Mouse (Mus musculus): ENCODE measurements around the gene Ube2h. TPM values are rescaled to one million over a fixed set of nuclear protein-coding genes. Genes with fewer than 3 reads are reported as not detected.

Ube2h gene
- polyA plus RNA-seq, 1 experiment = 38.3 TPM

DNA sequence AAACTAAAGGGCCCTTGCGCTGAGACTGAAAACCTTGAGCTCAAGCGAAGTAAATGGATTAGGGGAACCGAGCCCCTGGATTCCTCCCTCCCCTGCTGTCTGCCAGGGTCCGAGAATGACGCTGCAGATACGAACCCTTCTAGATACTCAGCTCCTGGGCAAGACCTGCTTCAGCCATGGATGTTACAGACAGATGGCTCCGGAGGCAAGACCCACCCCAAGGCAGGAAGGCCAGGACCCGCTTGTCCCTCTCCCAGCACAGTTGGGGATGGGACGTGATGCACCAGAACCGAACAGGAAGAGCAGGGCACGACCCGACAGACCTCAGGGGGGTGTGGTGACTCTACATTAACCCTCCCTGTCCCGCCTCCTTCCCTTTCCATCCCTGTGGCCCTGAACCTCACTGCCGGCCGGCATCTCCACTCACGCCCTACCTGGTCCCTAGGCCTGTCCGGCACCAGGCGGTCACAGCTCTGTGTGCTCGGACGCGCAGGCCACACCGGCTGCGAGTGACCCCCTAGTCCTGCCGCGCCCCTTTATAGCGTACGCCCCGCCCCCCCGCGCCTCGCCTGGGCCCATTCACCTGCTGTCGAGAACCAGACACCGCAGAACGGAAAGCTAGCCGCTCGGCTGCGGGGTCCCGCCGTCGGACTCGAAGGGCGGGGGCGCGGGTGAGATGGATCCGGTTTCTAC lies 129.0 kb downstream of the Ube2h start:
- peaks cover 4% of the 10 kb centered on the region; the same call in 1 of the 2 replicates for H3K4me1 ChIP-seq (ENCODE audit: control insufficient read depth, insufficient read depth, low read length)
- no peak overlapping the region for H3K4me3 ChIP-seq (ENCODE audit: insufficient read depth, low read depth, low read length)
- H3K36me3 ChIP-seq (ENCODE audit: control insufficient read depth, insufficient read depth, low read length) = no peaks in the 10 kb centered on the region
- no peak overlapping the region for H3K27ac ChIP-seq (ENCODE audit: insufficient read depth, low read depth, low read length)
- peaks cover 6% of the 10 kb centered on the region for H3K27me3 ChIP-seq (replicated peaks; ENCODE audit: control insufficient read depth, insufficient read depth, low read length)
- no peak for TF ChIP-seq POLR2A (IDR thresholded peaks at IDR 0.05; ENCODE audit: low read depth, low read length)
- no peak for TF ChIP-seq CTCF (conservative IDR thresholded peaks at IDR 0.05; ENCODE audit: insufficient read depth, insufficient read length, low read depth, low read length)
- peak; percentile 2 for DNase-seq
- WGBS = 2% methylated on average over 45 of the region's 45 CpGs

DNA sequence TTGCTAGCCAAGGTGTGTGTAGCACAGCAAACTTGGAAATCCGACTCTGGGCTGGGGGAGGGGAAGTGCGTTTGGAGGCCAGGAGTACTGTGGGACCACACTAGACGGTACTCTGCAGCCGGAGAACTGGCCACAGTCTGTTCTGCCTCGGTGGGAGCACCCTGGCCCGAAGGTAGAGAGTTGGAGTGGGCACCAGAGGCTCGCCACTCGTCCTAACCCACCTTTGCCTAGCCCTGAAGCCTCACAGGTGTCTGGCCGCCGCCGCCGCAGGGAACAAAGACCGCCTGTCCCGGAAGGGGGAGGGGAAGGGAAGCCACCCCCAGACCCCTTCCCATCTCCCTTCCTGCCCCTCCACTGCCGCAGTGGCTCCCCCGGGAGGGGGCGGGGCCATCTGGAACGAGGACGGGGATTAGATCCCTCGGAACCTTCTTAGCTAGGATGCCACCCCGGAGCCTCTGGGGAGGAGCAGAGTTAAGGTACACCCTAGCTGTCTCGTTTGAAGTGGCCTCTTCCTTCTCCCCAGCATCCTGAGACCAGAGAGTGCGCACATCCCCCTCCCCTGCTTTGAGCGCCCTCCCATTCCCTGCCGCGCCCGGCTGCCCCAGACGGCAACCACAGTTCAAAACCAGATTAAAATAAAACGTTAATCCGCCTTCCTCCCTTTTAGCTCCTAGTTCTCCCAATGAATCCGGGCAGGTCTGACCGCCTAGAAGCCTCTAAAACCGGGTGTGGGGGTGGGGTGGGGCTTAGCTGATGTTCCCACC lies 129.7 kb downstream of the Ube2h start:
- H3K4me3 ChIP-seq (ENCODE audit: insufficient read depth, low read depth, low read length) = peak overlapping the region; percentile 16; the same call in 1 of the 2 replicates
- no peak overlapping the region for H3K27ac ChIP-seq (ENCODE audit: insufficient read depth, low read depth, low read length)
- DNase-seq = peak; percentile 5
- H3K4me1 ChIP-seq (ENCODE audit: control insufficient read depth, insufficient read depth, low read length) = peaks cover 4% of the 10 kb centered on the region; the same call in 1 of the 2 replicates
- no peaks in the 10 kb centered on the region for H3K36me3 ChIP-seq (ENCODE audit: control insufficient read depth, insufficient read depth, low read length)
- WGBS = 2% methylated on average over 32 of the region's 33 CpGs
- H3K27me3 ChIP-seq (replicated peaks; ENCODE audit: control insufficient read depth, insufficient read depth, low read length) = peaks cover 6% of the 10 kb centered on the region
- no peak for TF ChIP-seq CTCF (conservative IDR thresholded peaks at IDR 0.05; ENCODE audit: insufficient read depth, insufficient read length, low read depth, low read length)
- no peak for TF ChIP-seq POLR2A (IDR thresholded peaks at IDR 0.05; ENCODE audit: low read depth, low read length)

DNA sequence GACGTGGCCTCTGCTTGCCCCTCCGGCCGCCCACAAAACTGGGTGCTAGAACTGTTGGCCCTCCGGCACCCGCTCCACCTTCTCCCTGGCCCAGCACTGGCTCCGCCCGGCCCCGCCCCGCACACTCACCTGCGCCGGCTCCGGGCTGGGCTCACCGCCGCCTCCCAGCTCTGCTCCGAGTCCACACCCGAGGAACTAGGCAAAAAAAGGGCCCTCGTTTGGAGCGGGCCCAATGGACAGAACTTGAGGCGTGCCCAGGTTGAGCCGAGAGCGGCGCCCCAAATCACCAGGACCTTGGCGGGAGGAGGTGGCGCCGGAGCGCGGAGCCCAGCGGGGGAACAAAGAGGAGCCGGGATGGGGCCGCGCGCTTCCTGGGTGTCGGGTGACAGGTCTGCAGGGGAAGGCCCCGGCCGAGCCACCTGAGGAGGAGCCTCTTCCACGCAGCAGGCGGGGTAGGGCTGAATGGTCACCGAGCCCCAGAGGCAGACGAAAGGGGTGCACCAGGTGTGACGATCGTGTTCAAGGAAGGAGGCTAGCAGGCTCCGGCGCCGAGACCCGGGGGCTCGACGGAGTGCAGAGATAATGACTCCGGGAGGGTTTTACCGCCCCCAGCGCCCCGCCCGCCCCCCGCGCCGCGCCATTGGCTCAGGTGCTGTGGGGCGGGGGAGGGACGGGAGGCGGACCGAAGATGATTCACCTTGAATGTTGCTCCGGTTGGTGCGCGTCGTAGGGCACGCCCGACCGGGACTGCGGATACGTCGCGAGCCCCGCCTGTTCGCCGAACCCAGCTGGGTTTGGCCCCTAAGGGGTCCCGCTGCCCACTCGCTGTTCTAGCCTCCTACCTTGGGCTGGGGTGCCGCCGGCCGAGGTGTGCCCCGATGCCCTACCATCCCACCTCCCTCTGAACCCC lies 130.5 kb downstream of the Ube2h start:
- peak; percentile 68 for DNase-seq
- peak overlapping the region; percentile 48 for H3K4me3 ChIP-seq (ENCODE audit: insufficient read depth, low read depth, low read length)
- peaks cover 4% of the 10 kb centered on the region; the same call in 1 of the 2 replicates for H3K4me1 ChIP-seq (ENCODE audit: control insufficient read depth, insufficient read depth, low read length)
- no peak for TF ChIP-seq CTCF (conservative IDR thresholded peaks at IDR 0.05; ENCODE audit: insufficient read depth, insufficient read length, low read depth, low read length)
- no peak for TF ChIP-seq POLR2A (IDR thresholded peaks at IDR 0.05; ENCODE audit: low read depth, low read length)
- H3K36me3 ChIP-seq (ENCODE audit: control insufficient read depth, insufficient read depth, low read length) = no peaks in the 10 kb centered on the region
- H3K27me3 ChIP-seq (replicated peaks; ENCODE audit: control insufficient read depth, insufficient read depth, low read length) = peaks cover 6% of the 10 kb centered on the region
- H3K27ac ChIP-seq (ENCODE audit: insufficient read depth, low read depth, low read length) = no peak overlapping the region
- WGBS = 1% methylated on average over 80 of the region's 80 CpGs

- H3K36me3 ChIP-seq (ENCODE audit: control insufficient read depth, insufficient read depth, low read length) = no peaks in the 10 kb centered on the region
- H3K27ac ChIP-seq (ENCODE audit: insufficient read depth, low read depth, low read length) = no peak overlapping the region
- peaks cover 6% of the 10 kb centered on the region for H3K27me3 ChIP-seq (replicated peaks; ENCODE audit: control insufficient read depth, insufficient read depth, low read length)
- DNase-seq = peak; percentile 29
- peak overlapping the region; percentile 48 for H3K4me3 ChIP-seq (ENCODE audit: insufficient read depth, low read depth, low read length)
- H3K4me1 ChIP-seq (ENCODE audit: control insufficient read depth, insufficient read depth, low read length) = peaks cover 4% of the 10 kb centered on the region; the same call in 1 of the 2 replicates
- WGBS = 3% methylated on average over 44 of the region's 44 CpGs
- TF ChIP-seq CTCF (conservative IDR thresholded peaks at IDR 0.05; ENCODE audit: insufficient read depth, insufficient read length, low read depth, low read length) (peak; percentile 34; the same call in 1 of the 2 replicates), POLR2A (IDR thresholded peaks at IDR 0.05; ENCODE audit: low read depth, low read length) (no peak)
Observed at GRCm38 (mm10) chr6:30172820-30173550, 131.4 kb downstream of the Ube2h start.

DNA sequence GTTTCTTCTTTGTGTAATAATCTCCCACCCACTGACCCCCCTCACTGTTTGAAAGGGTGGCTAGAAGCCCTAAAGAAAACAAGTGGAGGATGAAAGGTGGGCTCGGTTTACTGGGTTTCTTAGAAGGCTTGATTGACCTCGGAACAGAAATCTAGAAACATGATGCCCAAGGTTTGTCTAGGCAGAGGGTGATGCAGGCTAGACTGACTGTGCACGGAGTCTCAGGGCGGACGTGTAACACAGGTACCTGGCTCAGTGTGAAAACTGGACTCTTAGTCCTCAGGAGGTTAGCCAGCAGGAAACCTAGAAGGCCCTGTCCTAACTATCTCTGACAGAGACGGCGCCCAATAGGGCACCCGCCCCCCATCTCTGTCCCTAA lies 131.9 kb downstream of the Ube2h start:
- Histone ChIP-seq H3K27ac (ENCODE audit: insufficient read depth, low read depth, low read length) (no peak overlapping the region), H3K27me3 (replicated peaks; ENCODE audit: control insufficient read depth, insufficient read depth, low read length) (peaks cover 5% of the 10 kb centered on the region), H3K4me1 (ENCODE audit: control insufficient read depth, insufficient read depth, low read length) (peaks cover 4% of the 10 kb centered on the region; the same call in 1 of the 2 replicates), H3K36me3 (ENCODE audit: control insufficient read depth, insufficient read depth, low read length) (no peaks in the 10 kb centered on the region), H3K4me3 (ENCODE audit: insufficient read depth, low read depth, low read length) (no peak overlapping the region)
- 19% methylated on average over 8 of the region's 8 CpGs for WGBS
- TF ChIP-seq CTCF (conservative IDR thresholded peaks at IDR 0.05; ENCODE audit: insufficient read depth, insufficient read length, low read depth, low read length) (no peak), POLR2A (IDR thresholded peaks at IDR 0.05; ENCODE audit: low read depth, low read length) (no peak)
- no peak for DNase-seq

DNA sequence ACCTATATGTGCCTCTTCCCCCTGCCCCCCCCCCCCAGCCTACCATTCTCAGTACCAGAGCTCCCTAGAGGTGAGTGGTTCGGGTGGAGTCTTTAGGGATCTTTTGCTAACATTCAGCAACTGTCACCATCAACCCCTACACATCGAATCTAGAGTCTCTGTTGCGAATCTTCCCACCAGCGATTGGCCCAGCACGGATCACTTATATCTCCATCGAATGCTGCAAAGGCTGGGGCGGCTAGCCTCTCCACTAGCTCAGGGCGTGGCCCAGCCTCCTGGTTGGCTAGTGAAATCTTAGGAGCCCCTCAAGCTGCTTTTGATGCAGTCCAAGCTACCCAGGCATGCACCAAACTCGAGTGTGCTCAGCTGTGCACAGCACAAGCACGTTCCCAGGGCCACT lies 132.4 kb downstream of the Ube2h start:
- WGBS = 28% methylated on average over 10 of the region's 10 CpGs
- H3K27ac ChIP-seq (ENCODE audit: insufficient read depth, low read depth, low read length) = no peak overlapping the region
- no peak for TF ChIP-seq POLR2A (IDR thresholded peaks at IDR 0.05; ENCODE audit: low read depth, low read length)
- TF ChIP-seq CTCF (conservative IDR thresholded peaks at IDR 0.05; ENCODE audit: insufficient read depth, insufficient read length, low read depth, low read length) = no peak

More for the DNA sequence above, 132.4 kb downstream of the Ube2h start:
- DNase-seq = no peak
- Histone ChIP-seq H3K36me3 (ENCODE audit: control insufficient read depth, insufficient read depth, low read length) (no peaks in the 10 kb centered on the region), H3K4me1 (ENCODE audit: control insufficient read depth, insufficient read depth, low read length) (peaks cover 4% of the 10 kb centered on the region; the same call in 1 of the 2 replicates), H3K4me3 (ENCODE audit: insufficient read depth, low read depth, low read length) (no peak overlapping the region), H3K27me3 (replicated peaks; ENCODE audit: control insufficient read depth, insufficient read depth, low read length) (peaks cover 3% of the 10 kb centered on the region; the same call in 1 of the 2 replicates)
